Mouse (Mus musculus) ES-Bruce4 (cell line): Measurements from ENCODE around the gene Mrps16.

ENCODE experiments used
- CTCF ChIP-seq: IDR thresholded peaks from one replicate; pipeline ENCODE4 v1.8.1; 2011; ENCODE audit warnings: low read depth, low read length
- EP300 ChIP-seq: IDR thresholded peaks from 2 replicates; pipeline ENCODE4 v1.6.1; 2011; ENCODE audit warnings: low read depth, low read length; ENCODE audit not compliant: insufficient read depth

DNA sequence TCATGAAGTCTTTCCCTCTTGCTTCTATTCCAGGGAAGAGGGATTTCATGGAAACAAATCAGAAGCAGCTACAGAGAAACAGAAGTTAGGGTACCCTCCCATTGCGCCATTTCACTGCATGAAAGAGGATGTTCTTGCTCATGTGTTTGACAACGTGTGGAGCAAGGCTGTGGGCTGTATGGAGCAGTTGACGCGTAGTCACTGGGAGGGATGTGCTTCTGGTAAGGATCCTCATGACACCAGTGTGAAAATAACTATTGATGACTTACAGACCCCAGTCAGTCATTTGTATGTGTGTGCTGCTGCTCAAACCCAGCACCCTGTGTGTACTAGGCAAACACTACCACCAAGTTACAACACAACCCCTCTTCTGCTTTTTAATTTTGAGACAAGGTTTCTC is 30.2 kb downstream of the Mrps16 start:
- TF ChIP-seq EP300: no peak
- no peak for TF ChIP-seq CTCF
